Mouse (Mus musculus): ENCODE data around the gene Leng1. TPM values are rescaled to one million over a fixed set of nuclear protein-coding genes. Genes with fewer than 3 reads are reported as not detected.
"Not testable (repeated sequence)": the region's sequence is repeated elsewhere in the genome, so short reads cannot be mapped to it uniquely, and the experiment has no call there.

Gene Leng1
- polyA plus RNA-seq, 2 experiments, result 3.3 to 4.3 TPM

DNA sequence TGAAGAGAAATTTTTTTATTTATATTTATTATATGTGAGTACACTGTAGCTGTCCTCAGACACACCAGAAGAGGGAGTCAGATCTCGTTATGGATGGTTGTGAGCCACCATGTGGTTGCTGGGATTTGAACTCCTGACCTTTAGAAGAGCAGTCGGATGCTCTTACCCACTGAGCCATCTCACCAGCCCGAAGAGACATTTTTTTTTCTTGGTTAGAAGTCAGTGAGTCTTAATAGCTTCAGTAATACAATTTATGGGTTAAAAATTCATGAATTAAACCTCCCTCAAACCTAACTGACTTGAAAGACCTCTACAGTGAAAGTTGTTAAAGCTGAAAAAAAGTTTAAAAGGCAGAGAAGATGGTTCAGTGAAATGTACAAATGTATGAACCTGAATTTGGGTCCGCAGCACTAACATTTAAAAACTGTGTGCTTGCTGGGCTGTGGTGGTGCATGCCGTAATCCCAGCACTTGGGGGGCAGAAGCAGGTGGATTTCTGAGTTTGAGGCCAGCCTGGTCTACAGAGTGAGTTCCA lies 42.9 kb upstream of the Leng1 start:
- WGBS (ENCODE audit: insufficient replicate concordance), result 23% methylated on average over 5 of the region's 5 CpGs
- ATAC-seq (ENCODE audit: insufficient read depth), result peak; percentile 1; the same call in 1 of the 2 replicates
- not testable (repeated sequence) for H3K9ac ChIP-seq (replicated peaks); H3K27me3 ChIP-seq (ENCODE audit: control insufficient read depth, insufficient read depth, low read length); H3K27ac ChIP-seq; DNase-seq (ENCODE audit: low read depth in 3 of 3, low spot score in 3 of 3); H3K9me3 ChIP-seq (ENCODE audit: control insufficient read depth, low read length); H3K4me2 ChIP-seq (ENCODE audit: low read depth); H3K4me3 ChIP-seq (ENCODE audit: insufficient read depth in 1 of 2, low read depth in 2 of 2, low read length in 2 of 2)
- Histone ChIP-seq H3K36me3 (replicated peaks; ENCODE audit: control insufficient read depth, insufficient read depth, low read depth) (peaks cover 32% of the 10 kb centered on the region), H3K4me1 (replicated peaks; ENCODE audit: control insufficient read depth in 2 of 2, insufficient read depth in 2 of 2, low read length in 1 of 2) (peaks cover 5 to 10% of the 10 kb centered on the region in 2 experiments; a peak in 2 of 4 replicates)
- TF ChIP-seq CTCF (IDR thresholded peaks at IDR 0.05; ENCODE audit: low read depth), result peak; percentile 24; the same call in 1 of the 2 replicates

DNA sequence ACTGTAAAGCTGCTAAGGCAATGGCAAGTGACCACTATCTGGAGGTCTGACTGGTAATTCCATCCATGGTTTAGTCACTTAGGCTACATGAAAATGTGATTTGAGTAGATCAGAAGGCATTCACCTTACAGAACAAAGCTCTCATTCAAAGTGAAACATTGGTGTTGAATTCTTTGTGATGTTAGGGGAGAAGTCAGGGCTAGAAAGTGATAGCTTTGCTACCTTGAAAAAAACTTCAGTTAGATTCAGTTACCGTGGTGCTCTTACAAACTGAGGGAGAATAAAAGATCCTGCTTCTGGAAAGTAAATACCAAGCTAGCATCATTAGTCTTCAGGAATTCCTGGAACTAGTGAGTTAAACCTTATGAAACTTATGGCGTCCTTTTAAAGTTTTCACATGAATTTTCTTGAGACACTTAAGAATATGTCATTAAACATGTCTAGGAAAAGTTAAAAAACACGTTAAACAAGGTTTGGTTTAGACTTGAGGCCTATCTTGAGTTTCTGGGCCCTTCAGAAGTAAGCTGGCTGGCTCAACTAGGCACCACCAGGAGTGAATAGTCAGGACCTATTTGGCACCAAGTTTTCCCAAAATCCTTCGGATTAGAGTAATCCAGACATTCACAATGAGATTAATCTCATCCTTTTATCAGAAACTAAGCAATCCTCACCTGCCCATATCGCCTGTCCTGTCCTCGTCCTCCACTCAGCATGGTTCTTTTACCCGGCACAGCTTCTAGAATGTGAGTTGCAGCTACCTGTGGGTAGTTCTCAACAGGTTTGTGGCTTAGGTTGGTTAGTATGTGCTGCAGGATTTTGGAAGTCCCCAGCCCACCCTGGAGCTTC lies 42.2 kb upstream of the Leng1 start:
- DNase-seq (ENCODE audit: low read depth in 3 of 3, low spot score in 3 of 3), result no peak
- peaks cover 5 to 10% of the 10 kb centered on the region in 2 experiments; a peak in 2 of 4 replicates for H3K4me1 ChIP-seq (replicated peaks; ENCODE audit: control insufficient read depth in 2 of 2, insufficient read depth in 2 of 2, low read length in 1 of 2)
- peaks cover 32% of the 10 kb centered on the region for H3K36me3 ChIP-seq (replicated peaks; ENCODE audit: control insufficient read depth, insufficient read depth, low read depth)
- H3K27ac ChIP-seq, result no peak overlapping the region
- no peak overlapping the region for H3K4me2 ChIP-seq (ENCODE audit: low read depth)
- TF ChIP-seq CTCF (IDR thresholded peaks at IDR 0.05; ENCODE audit: low read depth) (no peak), EP300 (IDR thresholded peaks at IDR 0.05; ENCODE audit: low read depth) (no peak)
- no peak overlapping the region for H3K4me3 ChIP-seq (ENCODE audit: insufficient read depth in 1 of 2, low read depth in 2 of 2, low read length in 2 of 2)
- 18% methylated on average over 7 of the region's 7 CpGs for WGBS (ENCODE audit: insufficient replicate concordance)
- H3K9me3 ChIP-seq (ENCODE audit: control insufficient read depth, low read length), result no peaks in the 10 kb centered on the region
- ATAC-seq (ENCODE audit: insufficient read depth), result peak; percentile 4; the same call in 1 of the 2 replicates
- no peaks in the 10 kb centered on the region for H3K27me3 ChIP-seq (ENCODE audit: control insufficient read depth, insufficient read depth, low read length)
- H3K9ac ChIP-seq (replicated peaks), result no peak overlapping the region

DNA sequence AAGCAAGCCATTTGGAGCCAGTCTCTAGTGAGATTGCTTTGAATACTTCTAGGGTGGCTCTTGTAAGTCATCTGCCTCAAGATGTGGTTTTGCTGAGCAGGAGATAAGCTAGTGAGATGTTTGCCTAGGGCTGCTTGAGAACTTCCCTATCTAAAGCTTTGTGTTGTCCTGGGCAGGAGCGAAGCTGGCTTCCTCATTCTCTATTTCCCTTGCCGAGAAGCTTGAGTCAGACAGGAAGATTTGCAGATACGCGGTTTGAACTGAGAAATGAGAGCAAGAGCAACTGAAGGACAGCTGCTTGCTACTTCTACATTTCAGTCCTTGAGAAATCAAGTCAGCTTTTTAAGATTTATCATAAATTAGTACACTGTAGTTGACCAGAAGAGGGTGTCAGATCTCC lies 41.4 kb upstream of the Leng1 start:
- H3K4me2 ChIP-seq (ENCODE audit: low read depth), result peak overlapping the region; percentile 92
- H3K27ac ChIP-seq, result peak overlapping the region; percentile 15
- H3K4me1 ChIP-seq (replicated peaks; ENCODE audit: control insufficient read depth in 2 of 2, insufficient read depth in 2 of 2, low read length in 1 of 2), result peaks cover 5 to 10% of the 10 kb centered on the region in 2 experiments; a peak in 2 of 4 replicates
- ATAC-seq (ENCODE audit: insufficient read depth), result 0 out of 2 replicates have a peak, but pooled peaks have one; percentile 1
- H3K36me3 ChIP-seq (replicated peaks; ENCODE audit: control insufficient read depth, insufficient read depth, low read depth), result peaks cover 32% of the 10 kb centered on the region
- TF ChIP-seq EP300 (IDR thresholded peaks at IDR 0.05; ENCODE audit: low read depth), result no peak
- TF ChIP-seq CTCF (IDR thresholded peaks at IDR 0.05; ENCODE audit: low read depth), result no peak
- H3K4me3 ChIP-seq (ENCODE audit: insufficient read depth in 1 of 2, low read depth in 2 of 2, low read length in 2 of 2), result peak overlapping the region in 1 of 2 experiments; percentile 88; a peak in 1 of 4 replicates
- no peaks in the 10 kb centered on the region for H3K9me3 ChIP-seq (ENCODE audit: control insufficient read depth, low read length)
- WGBS (ENCODE audit: insufficient replicate concordance), result 14% methylated on average over 4 of the region's 4 CpGs
- no peak overlapping the region; the same call in 1 of the 2 replicates for H3K9ac ChIP-seq (replicated peaks)
- DNase-seq (ENCODE audit: low read depth in 3 of 3, low spot score in 3 of 3), result peak in 1 of 3 experiments; percentile 37
- H3K27me3 ChIP-seq (ENCODE audit: control insufficient read depth, insufficient read depth, low read length), result no peaks in the 10 kb centered on the region

DNA sequence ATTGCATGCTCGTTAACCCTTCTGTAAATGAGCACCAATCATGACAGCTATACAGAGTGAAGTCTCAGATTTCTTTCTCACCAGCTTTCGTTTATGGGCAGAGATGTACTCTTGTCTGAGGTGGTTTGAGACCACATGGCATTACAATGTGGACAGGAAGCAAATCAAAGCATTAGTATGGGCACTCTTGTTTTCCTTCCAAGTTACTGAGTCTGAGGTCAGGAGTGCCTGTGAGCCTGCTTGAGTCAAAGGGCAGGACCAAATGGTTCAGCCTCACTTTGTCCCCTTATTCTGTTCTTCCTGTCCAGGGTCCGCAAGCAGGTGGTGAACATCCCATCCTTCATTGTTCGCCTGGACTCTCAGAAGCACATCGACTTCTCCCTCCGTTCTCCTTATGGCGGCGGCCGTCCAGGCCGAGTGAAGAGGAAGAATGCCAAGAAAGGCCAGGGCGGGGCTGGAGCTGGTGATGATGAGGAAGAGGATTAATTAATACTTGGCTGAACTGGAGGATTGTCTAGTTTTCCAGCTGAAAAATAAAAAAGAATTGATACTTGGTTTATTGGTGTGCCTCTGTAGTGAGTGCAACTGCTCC lies 40.8 kb upstream of the Leng1 start:
- TF ChIP-seq EP300 (IDR thresholded peaks at IDR 0.05; ENCODE audit: low read depth), result no peak
- TF ChIP-seq CTCF (IDR thresholded peaks at IDR 0.05; ENCODE audit: low read depth), result no peak
- WGBS (ENCODE audit: insufficient replicate concordance), result 24% methylated on average over 11 of the region's 11 CpGs
- Histone ChIP-seq H3K27me3 (ENCODE audit: control insufficient read depth, insufficient read depth, low read length) (no peaks in the 10 kb centered on the region), H3K4me2 (ENCODE audit: low read depth) (peak overlapping the region; percentile 92), H3K27ac (peak overlapping the region; percentile 27), H3K9ac (replicated peaks) (peak overlapping the region; percentile 91), H3K4me1 (replicated peaks; ENCODE audit: control insufficient read depth in 2 of 2, insufficient read depth in 2 of 2, low read length in 1 of 2) (peaks cover 5 to 10% of the 10 kb centered on the region in 2 experiments; a peak in 2 of 4 replicates), H3K9me3 (ENCODE audit: control insufficient read depth, low read length) (no peaks in the 10 kb centered on the region), H3K4me3 (ENCODE audit: insufficient read depth in 1 of 2, low read depth in 2 of 2, low read length in 2 of 2) (peak overlapping the region; percentile 88 to 99), H3K36me3 (replicated peaks; ENCODE audit: control insufficient read depth, insufficient read depth, low read depth) (peaks cover 32% of the 10 kb centered on the region)
- no peak for DNase-seq (ENCODE audit: low read depth in 3 of 3, low spot score in 3 of 3)
- ATAC-seq (ENCODE audit: insufficient read depth), result no peak

DNA sequence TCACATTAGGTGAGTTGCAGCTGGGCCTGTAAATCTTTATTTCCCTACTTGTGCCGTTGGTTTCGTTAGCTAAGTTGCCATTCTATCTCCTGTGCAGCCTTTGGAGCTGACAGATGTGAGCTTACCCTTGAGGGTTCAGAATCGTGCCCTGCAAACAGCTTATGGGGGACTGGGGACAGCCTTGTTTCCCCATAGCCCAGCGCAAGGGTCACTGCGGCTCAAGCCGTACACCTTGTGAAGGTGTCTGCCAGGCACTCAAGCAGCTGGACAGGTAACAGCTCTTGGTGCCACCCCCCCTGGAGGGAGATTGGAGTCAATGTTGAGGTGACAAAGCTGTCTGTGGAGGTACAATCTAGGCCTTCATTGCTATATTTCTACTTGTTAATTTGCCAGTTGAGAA lies 40.3 kb upstream of the Leng1 start:
- ATAC-seq (ENCODE audit: insufficient read depth) (no peak), DNase-seq (ENCODE audit: low read depth in 3 of 3, low spot score in 3 of 3) (no peak)
- H3K27me3 ChIP-seq (ENCODE audit: control insufficient read depth, insufficient read depth, low read length), result no peaks in the 10 kb centered on the region
- no peak for TF ChIP-seq EP300 (IDR thresholded peaks at IDR 0.05; ENCODE audit: low read depth)
- TF ChIP-seq CTCF (IDR thresholded peaks at IDR 0.05; ENCODE audit: low read depth), result no peak
- peaks cover 32% of the 10 kb centered on the region for H3K36me3 ChIP-seq (replicated peaks; ENCODE audit: control insufficient read depth, insufficient read depth, low read depth)
- H3K9ac ChIP-seq (replicated peaks), result peak overlapping the region; percentile 91
- H3K9me3 ChIP-seq (ENCODE audit: control insufficient read depth, low read length), result no peaks in the 10 kb centered on the region
- peak overlapping the region; percentile 88 to 99 for H3K4me3 ChIP-seq (ENCODE audit: insufficient read depth in 1 of 2, low read depth in 2 of 2, low read length in 2 of 2)
- H3K4me2 ChIP-seq (ENCODE audit: low read depth), result peak overlapping the region; percentile 92
- H3K4me1 ChIP-seq (replicated peaks; ENCODE audit: control insufficient read depth in 2 of 2, insufficient read depth in 2 of 2, low read length in 1 of 2), result peaks cover 5 to 10% of the 10 kb centered on the region in 2 experiments; a peak in 2 of 4 replicates
- peak overlapping the region; percentile 27 for H3K27ac ChIP-seq
- WGBS (ENCODE audit: insufficient replicate concordance), result 13% methylated on average over 6 of the region's 6 CpGs

DNA sequence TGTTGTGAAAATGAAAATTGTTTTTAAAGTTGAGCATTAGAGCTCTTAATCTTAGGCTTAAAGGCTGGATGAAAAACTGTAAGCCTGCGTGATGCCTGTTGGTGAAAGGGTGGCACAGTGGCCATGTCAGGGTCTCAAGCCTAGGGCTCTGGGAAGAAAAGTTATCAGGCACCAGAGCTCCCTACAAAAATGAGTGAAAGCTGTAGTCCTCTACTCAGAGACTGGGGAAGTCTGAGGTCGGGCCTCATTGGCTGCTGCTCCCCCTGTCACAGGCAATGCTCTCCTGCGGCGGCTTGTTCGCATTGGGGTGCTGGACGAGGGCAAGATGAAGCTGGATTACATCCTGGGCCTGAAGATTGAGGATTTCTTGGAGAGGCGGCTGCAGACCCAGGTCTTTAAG lies 39.8 kb upstream of the Leng1 start:
- ATAC-seq (ENCODE audit: insufficient read depth); H3K9me3 ChIP-seq (ENCODE audit: control insufficient read depth, low read length); H3K27me3 ChIP-seq (ENCODE audit: control insufficient read depth, insufficient read depth, low read length); DNase-seq (ENCODE audit: low read depth in 3 of 3, low spot score in 3 of 3): not testable (repeated sequence)
- H3K9ac ChIP-seq (replicated peaks), result peak overlapping the region; percentile 91
- peak overlapping the region; percentile 90 for H3K27ac ChIP-seq
- H3K4me3 ChIP-seq (ENCODE audit: insufficient read depth in 1 of 2, low read depth in 2 of 2, low read length in 2 of 2), result peak overlapping the region; percentile 88 to 99
- H3K36me3 ChIP-seq (replicated peaks; ENCODE audit: control insufficient read depth, insufficient read depth, low read depth), result peaks cover 32% of the 10 kb centered on the region
- H3K4me2 ChIP-seq (ENCODE audit: low read depth), result peak overlapping the region; percentile 92
- peaks cover 5 to 10% of the 10 kb centered on the region in 2 experiments; a peak in 2 of 4 replicates for H3K4me1 ChIP-seq (replicated peaks; ENCODE audit: control insufficient read depth in 2 of 2, insufficient read depth in 2 of 2, low read length in 1 of 2)
- WGBS (ENCODE audit: insufficient replicate concordance), result under 1% methylated on average over 6 of the region's 7 CpGs
